Mouse (Mus musculus) lung, embryonic 16.5 days (tissue): ENCODE measurements around the gene Wdr25. TPM values are rescaled to one million over a fixed set of nuclear protein-coding genes. Genes with fewer than 3 reads are reported as not detected.

Experiments
- ATAC-seq: fragments of 200-750 bp; cut with Nextera tagmentation; 2 replicates; pipeline ENCODE4 v1.8.0; 2017; ENCODE audit warnings: low read depth, mild to moderate bottlenecking, moderate library complexity
- H3K27ac ChIP-seq: fragments of 300-500 bp; sonication (generic); 2 replicates; pipeline ENCODE4 v1.5.1; 2014; ENCODE audit warnings: mild to moderate bottlenecking, control low read depth, low read length
- H3K27me3 ChIP-seq: fragments of 300-500 bp; sonication (generic); 2 replicates; pipeline ENCODE4 v1.6.1; 2014; ENCODE audit warnings: low read depth, low read length, mixed read lengths; ENCODE audit not compliant: control insufficient read depth, insufficient read depth
- H3K36me3 ChIP-seq: fragments of 300-500 bp; sonication (generic); 2 replicates; pipeline ENCODE4 v1.6.1; 2014; ENCODE audit warnings: low read length; ENCODE audit not compliant: control insufficient read depth, insufficient read depth
- H3K4me1 ChIP-seq: fragments of 300-500 bp; sonication (generic); replicated peaks from 2 replicates; pipeline ENCODE4 v1.6.1; 2014; ENCODE audit warnings: low read length, mixed read lengths; ENCODE audit not compliant: control insufficient read depth, insufficient read depth
- H3K4me2 ChIP-seq: fragments of 300-500 bp; sonication (generic); 2 replicates; pipeline ENCODE4 v1.6.1; 2014; ENCODE audit warnings: low read depth, low read length, control low read depth
- H3K4me3 ChIP-seq: fragments of 300-500 bp; sonication (generic); 2 replicates; pipeline ENCODE4 v1.5.1; 2014; ENCODE audit warnings: mild to moderate bottlenecking, low read length, control low read depth
- H3K9ac ChIP-seq: fragments of 300-500 bp; sonication (generic); 2 replicates; pipeline ENCODE4 v1.6.1; 2014; ENCODE audit warnings: low read length, control low read depth
- H3K9me3 ChIP-seq: fragments of 300-500 bp; sonication (generic); 2 replicates; pipeline ENCODE4 v1.6.1; 2016; ENCODE audit warnings: low read length; ENCODE audit not compliant: control insufficient read depth
- WGBS: fragments of 180-500 bp; shearing (Covaris S2); extraction: QIAGEN DNeasy Blood & Tissue Kit; methylation state at CpG from one replicate; pipeline ENCODE4 v1.1.7; 2014; 5-methylcytosine and 5-hydroxymethylcytosine counted together
- polyA plus RNA-seq: library from polyadenylated mRNA; unstranded; fragments of >200 nt; fragmentation: Nextera tagmentation; extraction: Ambion mirVana; gene quantifications from 2 replicates; pipeline ENCODE4 v1.2.1, GENCODE M21; 2015

Gene Wdr25
- polyA plus RNA-seq, 1 experiment from 2014 or later = 10.9 TPM

GRCm38 (mm10) chr12:108857589-108858184 lies 35.7 kb upstream of the Wdr25 start:
- ATAC-seq = peak; percentile 90
- H3K27me3 ChIP-seq = no peaks in the 10 kb centered on the region
- H3K4me2 ChIP-seq = no peak overlapping the region; the same call in 1 of the 2 replicates
- H3K4me1 ChIP-seq = peaks cover 9% of the 10 kb centered on the region
- no peak overlapping the region for H3K4me3 ChIP-seq
- H3K9me3 ChIP-seq = no peaks in the 10 kb centered on the region
- H3K36me3 ChIP-seq = peaks cover 10% of the 10 kb centered on the region
- WGBS = 49% methylated on average over 7 of the region's 7 CpGs
- H3K9ac ChIP-seq = peak overlapping the region; percentile 11; the same call in 1 of the 2 replicates
- H3K27ac ChIP-seq = peak overlapping the region; percentile 58

GRCm38 (mm10) chr12:108858486-108858885 lies 34.9 kb upstream of the Wdr25 start:
- Histone ChIP-seq H3K27me3 (no peaks in the 10 kb centered on the region), H3K27ac (peak overlapping the region; percentile 58), H3K4me3 (no peak overlapping the region), H3K9me3 (no peaks in the 10 kb centered on the region), H3K36me3 (peaks cover 10% of the 10 kb centered on the region), H3K4me1 (peaks cover 9% of the 10 kb centered on the region), H3K9ac (no peak overlapping the region; the same call in 1 of the 2 replicates), H3K4me2 (no peak overlapping the region)
- no peak for ATAC-seq
- WGBS = 78% methylated on average over 5 of the region's 5 CpGs

- 52% methylated on average over 6 of the region's 6 CpGs for WGBS
- Histone ChIP-seq H3K4me3 (no peak overlapping the region), H3K4me1 (peaks cover 3% of the 10 kb centered on the region), H3K36me3 (peaks cover 19% of the 10 kb centered on the region), H3K4me2 (no peak overlapping the region), H3K9me3 (no peaks in the 10 kb centered on the region), H3K27me3 (no peaks in the 10 kb centered on the region), H3K27ac (peak overlapping the region; percentile 33), H3K9ac (no peak overlapping the region)
- ATAC-seq = peak; percentile 85
Measured at GRCm38 (mm10) chr12:108865007-108865494, 28.4 kb upstream of the Wdr25 start.

GRCm38 (mm10) chr12:108869575-108869974 lies 23.9 kb upstream of the Wdr25 start:
- Histone ChIP-seq H3K9ac (no peak overlapping the region), H3K4me2 (no peak overlapping the region), H3K4me3 (no peak overlapping the region), H3K36me3 (peaks cover 21% of the 10 kb centered on the region), H3K27me3 (no peaks in the 10 kb centered on the region), H3K4me1 (peaks cover 2% of the 10 kb centered on the region), H3K27ac (no peak overlapping the region), H3K9me3 (no peaks in the 10 kb centered on the region)
- no peak for ATAC-seq
- WGBS = 69% methylated on average over 2 of the region's 2 CpGs

- ATAC-seq = no peak
- Histone ChIP-seq H3K4me1 (no peaks in the 10 kb centered on the region), H3K9ac (no peak overlapping the region), H3K27me3 (no peaks in the 10 kb centered on the region), H3K36me3 (peaks cover 30% of the 10 kb centered on the region), H3K27ac (no peak overlapping the region), H3K4me2 (no peak overlapping the region), H3K9me3 (no peaks in the 10 kb centered on the region), H3K4me3 (no peak overlapping the region)
- 71% methylated on average over 5 of the region's 5 CpGs for WGBS
Measured at GRCm38 (mm10) chr12:108873122-108873521, 20.3 kb upstream of the Wdr25 start.

- H3K36me3 ChIP-seq = peaks cover 24% of the 10 kb centered on the region
- no peak overlapping the region for H3K9ac ChIP-seq
- H3K4me3 ChIP-seq = no peak overlapping the region
- WGBS = 72% methylated on average over 4 of the region's 4 CpGs
- no peaks in the 10 kb centered on the region for H3K9me3 ChIP-seq
- no peak overlapping the region for H3K27ac ChIP-seq
- H3K27me3 ChIP-seq = no peaks in the 10 kb centered on the region
- no peaks in the 10 kb centered on the region for H3K4me1 ChIP-seq
- no peak for ATAC-seq
- no peak overlapping the region for H3K4me2 ChIP-seq
Measured at GRCm38 (mm10) chr12:108879138-108879537, 14.3 kb upstream of the Wdr25 start.

GRCm38 (mm10) chr12:108880606-108881005 lies 12.8 kb upstream of the Wdr25 start:
- Histone ChIP-seq H3K27me3 (no peaks in the 10 kb centered on the region), H3K4me1 (no peaks in the 10 kb centered on the region), H3K9ac (no peak overlapping the region), H3K27ac (no peak overlapping the region), H3K4me2 (no peak overlapping the region), H3K36me3 (peaks cover 17% of the 10 kb centered on the region), H3K4me3 (no peak overlapping the region), H3K9me3 (no peaks in the 10 kb centered on the region)
- 87% methylated on average over 5 of the region's 5 CpGs for WGBS
- ATAC-seq = no peak

GRCm38 (mm10) chr12:108881192-108881591 lies 12.2 kb upstream of the Wdr25 start:
- no peak overlapping the region for H3K4me2 ChIP-seq
- WGBS = 87% methylated on average over 3 of the region's 3 CpGs
- H3K27ac ChIP-seq = no peak overlapping the region
- H3K4me3 ChIP-seq = no peak overlapping the region
- H3K4me1 ChIP-seq = no peaks in the 10 kb centered on the region
- ATAC-seq = no peak
- no peaks in the 10 kb centered on the region for H3K9me3 ChIP-seq
- H3K27me3 ChIP-seq = no peaks in the 10 kb centered on the region
- H3K9ac ChIP-seq = no peak overlapping the region
- H3K36me3 ChIP-seq = peaks cover 17% of the 10 kb centered on the region

- H3K4me1 ChIP-seq = no peaks in the 10 kb centered on the region
- WGBS = 84% methylated on average over 8 of the region's 8 CpGs
- no peak overlapping the region for H3K9ac ChIP-seq
- no peak overlapping the region for H3K4me2 ChIP-seq
- H3K4me3 ChIP-seq = no peak overlapping the region
- H3K27ac ChIP-seq = no peak overlapping the region
- H3K36me3 ChIP-seq = peaks cover 28% of the 10 kb centered on the region
- H3K27me3 ChIP-seq = no peaks in the 10 kb centered on the region
- ATAC-seq = no peak
- H3K9me3 ChIP-seq = no peaks in the 10 kb centered on the region
Measured at GRCm38 (mm10) chr12:108882776-108883175, 10.7 kb upstream of the Wdr25 start.
